Mouse (Mus musculus): Measurements from ENCODE around the gene Glipr1l1.
"Not testable (repeated sequence)": the region's sequence is repeated elsewhere in the genome, so short reads cannot be mapped to it uniquely, and the experiment has no call there.

Gene Glipr1l1

DNA sequence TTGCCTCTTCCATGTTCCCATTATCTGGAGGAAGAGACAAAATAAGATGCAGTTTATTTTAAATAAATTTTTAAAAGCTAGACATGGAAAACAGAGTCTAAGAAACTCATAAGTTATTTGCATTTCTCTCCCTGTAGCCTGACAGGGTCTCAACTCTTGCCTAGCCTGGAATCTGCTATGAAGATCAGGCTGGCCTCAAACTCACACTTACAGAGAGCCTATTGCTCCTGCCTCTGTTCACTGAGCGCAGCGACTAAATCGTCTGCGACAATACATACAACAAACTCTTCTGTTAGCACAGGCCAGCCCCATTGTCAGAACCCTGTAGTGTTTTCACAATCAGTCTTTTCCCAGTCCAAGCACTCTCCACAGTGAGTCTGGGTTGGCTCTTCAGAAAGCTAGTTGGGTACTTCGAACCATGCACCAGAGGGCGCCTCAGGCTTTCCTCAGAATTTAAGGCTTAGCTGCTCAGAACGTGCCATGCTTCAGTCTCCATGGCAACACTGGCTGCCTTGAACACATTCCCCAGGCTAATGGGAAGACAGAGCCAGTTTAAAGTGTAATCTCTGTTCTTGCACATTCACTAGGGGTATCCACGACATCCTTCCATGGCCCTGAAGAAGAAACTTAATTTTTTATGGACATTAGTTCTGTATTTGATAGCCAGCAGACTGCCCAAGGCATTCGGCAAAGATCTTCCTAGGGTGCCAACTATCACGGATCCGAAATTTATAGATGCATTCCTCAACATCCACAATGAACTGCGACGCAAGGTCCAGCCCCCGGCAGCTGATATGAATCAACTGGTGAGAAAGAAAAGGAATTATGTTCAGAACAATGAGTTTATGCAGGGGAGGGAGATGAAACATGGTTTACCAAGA lies at the start of gene Glipr1l1:
Glipr1l1 (plus strand) TSS at position 488 of the 881 bp plus-strand sequence.
- no peak for DNase-seq (ENCODE audit: low spot score)

DNA sequence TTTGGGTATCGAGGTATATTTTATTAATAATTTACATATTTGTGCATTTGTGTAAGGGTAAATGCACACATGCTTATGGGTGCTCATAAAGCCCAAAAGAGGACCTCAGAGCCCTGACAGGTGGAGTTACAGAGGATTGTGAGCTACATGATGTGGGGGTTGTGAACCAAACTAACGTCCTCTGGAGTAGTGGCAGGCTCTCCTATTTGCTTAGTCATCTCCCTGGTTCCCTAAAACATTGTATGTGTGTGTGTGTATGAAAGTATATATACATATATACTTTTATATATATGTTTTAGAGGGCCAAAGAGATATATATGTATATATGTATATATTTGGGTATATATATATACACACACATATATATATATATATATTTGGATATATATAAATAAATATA lies 36.4 kb upstream of the Glipr1l1 start:
- no peak for DNase-seq (ENCODE audit: low spot score)

DNA sequence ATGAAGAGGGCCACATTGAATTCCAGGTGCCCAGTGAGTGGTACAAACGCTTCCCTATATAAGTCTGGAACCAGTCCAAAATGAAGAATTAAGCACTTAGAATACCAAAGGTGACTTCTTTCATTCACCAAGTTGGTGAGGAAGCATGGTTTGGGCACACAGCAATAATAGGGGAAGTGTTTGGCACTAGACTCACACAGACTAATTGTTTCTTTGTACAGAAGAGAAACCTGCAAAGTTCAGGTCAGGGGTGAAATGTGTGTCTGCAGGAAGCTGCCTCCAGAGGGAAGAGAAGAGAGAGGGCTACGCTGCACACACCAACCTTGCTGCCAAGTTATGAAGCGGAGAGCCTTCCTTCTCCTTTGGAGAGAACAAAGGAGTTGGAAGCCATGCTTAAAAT lies 31.3 kb upstream of the Glipr1l1 start:
- not testable (repeated sequence) for DNase-seq (ENCODE audit: low spot score)

DNA sequence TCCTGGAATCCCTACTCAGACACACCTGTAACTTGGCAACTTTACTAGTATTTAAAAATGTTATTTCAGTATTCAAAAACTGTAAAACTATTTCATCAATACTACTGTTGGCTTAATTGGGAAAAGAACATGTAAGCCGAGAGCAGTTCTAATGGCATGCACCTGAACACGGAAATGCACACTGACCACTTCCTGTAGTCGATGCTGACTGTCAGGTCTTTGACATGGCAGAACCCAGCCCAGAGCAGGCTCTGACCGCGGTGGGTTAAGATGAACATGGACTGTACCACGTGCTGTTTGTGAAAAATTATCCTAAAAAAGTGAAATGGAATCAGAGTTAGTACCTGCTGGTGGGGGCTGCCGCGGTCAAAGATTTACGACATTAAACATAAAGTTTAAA lies 16.5 kb upstream of the Glipr1l1 start:
- DNase-seq (ENCODE audit: low spot score): not testable (repeated sequence)

DNA sequence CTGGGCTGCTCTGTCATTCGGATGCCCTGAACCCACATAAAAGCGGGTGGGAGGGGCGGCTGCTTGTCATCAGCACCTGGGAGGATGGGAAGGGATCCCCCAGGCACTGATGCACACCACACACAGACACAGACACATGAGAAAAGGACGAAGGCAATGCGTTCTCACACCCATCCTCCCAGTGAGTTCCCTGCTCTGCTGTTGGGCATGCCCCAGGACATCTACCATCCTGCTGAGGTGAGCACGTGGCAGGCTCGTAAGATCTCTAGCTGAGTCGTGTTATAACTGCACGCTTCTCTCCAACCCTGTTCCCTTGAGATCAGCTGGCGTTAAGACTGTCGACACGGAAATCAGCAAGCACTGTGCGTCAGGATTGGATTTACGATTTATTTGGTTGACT lies 15.7 kb upstream of the Glipr1l1 start:
- DNase-seq (ENCODE audit: low spot score): peak; percentile 2

DNA sequence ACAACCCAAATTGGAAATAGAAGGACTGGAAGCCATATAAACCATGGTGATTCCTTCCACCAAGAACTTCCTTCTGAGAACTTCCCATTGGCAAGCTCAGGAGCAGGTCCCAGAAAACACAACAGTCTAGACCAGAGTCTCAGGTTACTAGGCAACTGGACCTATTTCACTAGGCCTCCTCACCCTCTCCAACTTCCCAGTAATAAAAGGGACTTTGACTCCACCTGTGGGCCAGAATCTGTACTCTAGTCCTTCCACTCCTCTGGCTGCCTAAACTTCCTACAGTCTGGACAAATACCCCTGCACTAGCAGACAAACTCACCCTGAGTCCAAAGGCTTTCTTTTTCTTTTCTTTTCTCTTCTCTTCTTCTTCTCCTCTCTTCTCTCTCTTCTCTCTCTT lies 8.8 kb upstream of the Glipr1l1 start:
- no peak for DNase-seq (ENCODE audit: low spot score)

DNA sequence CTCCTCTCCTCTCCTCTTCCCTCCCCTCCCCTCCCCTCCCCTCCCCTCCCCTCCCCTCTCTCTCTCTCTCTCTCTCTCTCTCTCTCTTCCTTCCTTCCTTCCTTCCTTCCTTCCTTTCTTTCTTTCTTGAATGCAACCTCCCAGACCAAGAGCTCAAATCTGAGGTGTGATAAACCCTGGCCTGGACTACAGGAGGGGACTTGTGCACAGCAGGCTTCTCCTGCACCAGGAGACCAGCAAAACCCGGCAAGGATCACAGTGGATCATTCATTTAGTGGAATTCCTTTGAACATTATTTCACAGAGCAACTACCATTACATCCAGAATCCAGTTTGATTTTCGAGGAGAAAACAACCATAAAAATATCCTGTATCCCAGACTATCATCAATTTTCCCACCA lies 8.0 kb upstream of the Glipr1l1 start:
- not testable (repeated sequence) for DNase-seq (ENCODE audit: low spot score)

DNA sequence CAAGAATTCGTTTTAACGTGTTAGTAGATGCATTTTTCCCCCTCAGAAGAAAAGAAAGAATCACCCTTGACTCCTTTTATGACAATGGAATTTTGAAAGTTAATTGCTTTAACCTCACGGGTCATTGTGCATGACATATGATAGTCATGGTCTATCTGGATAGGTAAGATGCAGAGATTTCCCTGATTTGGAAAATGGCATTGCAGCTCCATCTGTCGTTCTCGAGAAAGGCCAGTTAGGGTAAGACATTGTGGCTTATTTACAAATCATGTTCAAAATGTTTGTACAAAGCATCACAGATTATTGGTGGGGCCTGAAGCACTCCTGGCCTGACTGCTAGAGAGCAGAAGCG lies 570 bp downstream of the Glipr1l1 start:
- not testable (repeated sequence) for DNase-seq (ENCODE audit: low spot score)

DNA sequence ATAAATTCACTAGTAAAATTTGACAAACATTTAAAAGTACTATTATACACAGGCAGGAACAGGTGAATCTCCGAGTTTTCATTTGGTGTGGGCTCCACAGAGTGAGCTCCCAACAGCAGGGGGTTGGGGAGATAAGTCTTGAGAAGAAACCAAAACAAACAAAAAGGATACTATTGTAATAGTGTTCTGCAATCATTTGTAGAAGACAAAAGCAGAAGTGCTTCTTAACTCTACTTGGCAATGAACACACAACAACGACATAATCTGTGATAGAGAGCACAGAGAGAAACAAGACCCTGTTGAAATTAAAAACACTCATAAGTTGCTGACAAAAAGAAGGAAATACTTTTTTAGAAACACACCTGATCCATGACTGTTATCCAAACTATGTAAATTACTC lies 20.1 kb downstream of the Glipr1l1 start:
- DNase-seq (ENCODE audit: low spot score): no peak

DNA sequence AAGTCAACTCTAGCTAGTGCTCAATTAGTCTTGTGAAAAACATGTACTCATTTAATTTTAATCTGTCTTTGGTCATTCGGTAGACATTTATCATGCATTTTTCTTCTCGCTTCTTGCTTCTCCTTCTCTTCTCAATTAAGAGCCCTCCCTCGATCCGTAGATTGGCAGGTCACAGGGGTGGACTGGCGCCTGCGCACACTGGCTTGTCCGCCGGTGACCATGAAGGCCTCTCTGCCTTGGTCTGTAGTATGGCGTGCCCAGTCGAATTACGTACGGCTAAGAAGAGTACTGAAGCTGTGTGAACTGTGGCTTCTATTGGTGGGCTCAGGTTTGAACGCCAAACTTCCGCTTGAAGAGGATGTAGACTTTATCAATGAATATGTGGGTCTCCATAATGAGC lies 23.2 kb downstream of the Glipr1l1 start, which contains the start of gene Glipr1l2:
Glipr1l2 (plus strand) TSS at position 198 of the 400 bp plus-strand sequence.
- no peak for DNase-seq (ENCODE audit: low spot score)

DNA sequence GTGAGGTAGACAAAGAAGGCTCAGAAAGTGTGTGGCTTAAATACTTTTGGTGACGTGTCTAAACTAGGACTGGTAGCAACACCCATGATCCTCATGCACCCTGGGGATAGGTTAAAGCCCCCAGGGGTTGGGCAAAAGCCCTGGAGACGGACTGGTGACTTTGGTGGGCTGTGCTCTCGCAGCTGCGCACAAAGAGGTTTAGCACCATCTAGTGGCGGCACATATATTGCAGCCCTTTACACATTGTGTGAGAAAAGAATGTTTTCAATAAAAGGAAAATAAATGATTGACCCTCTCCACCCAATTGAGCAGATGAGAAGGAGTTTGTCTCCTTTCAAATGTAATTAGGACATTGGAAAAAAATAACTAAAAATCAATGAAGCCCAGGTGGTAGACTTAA lies 45.8 kb downstream of the Glipr1l1 start:
- peak; percentile 58 for DNase-seq (ENCODE audit: low spot score)

DNA sequence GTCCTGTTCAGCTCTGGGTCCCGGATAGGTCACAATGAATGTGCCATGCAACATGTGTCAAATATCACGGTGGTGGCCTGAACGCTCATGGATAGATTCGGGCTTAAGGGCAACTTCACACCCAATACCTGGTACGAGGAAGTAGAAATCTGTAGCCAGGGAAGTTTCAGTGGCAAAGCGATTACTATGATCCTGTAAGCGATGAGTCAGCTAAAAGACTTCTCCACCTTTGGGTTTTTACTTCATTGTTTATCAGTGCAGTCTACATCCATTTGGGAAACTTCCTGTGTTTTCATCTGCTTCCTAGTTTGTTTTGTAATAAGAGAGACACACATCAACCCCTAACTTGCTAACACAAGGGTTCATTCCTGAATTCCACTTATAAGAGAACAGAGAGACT lies 50.4 kb downstream of the Glipr1l1 start:
- no peak for DNase-seq (ENCODE audit: low spot score)

DNA sequence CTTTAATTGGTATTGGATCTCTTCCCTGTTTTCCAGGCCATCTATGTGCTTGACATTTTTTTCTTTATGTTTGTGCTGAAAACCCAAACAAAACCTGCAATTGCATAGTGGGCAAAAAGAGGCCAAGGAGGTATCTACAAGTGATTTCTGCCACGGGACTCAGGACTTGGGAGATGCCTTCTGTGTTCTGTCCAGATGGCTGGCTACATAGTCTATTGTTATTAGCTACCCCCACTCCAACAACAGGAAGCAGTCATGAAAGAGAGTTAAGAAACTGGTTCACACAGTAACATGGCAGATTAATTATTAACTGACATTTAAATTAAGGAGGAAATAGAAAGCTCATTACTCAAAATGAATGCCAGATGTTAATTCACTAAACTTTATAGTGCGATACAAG lies 65.1 kb downstream of the Glipr1l1 start:
- not testable (repeated sequence) for DNase-seq (ENCODE audit: low spot score)

DNA sequence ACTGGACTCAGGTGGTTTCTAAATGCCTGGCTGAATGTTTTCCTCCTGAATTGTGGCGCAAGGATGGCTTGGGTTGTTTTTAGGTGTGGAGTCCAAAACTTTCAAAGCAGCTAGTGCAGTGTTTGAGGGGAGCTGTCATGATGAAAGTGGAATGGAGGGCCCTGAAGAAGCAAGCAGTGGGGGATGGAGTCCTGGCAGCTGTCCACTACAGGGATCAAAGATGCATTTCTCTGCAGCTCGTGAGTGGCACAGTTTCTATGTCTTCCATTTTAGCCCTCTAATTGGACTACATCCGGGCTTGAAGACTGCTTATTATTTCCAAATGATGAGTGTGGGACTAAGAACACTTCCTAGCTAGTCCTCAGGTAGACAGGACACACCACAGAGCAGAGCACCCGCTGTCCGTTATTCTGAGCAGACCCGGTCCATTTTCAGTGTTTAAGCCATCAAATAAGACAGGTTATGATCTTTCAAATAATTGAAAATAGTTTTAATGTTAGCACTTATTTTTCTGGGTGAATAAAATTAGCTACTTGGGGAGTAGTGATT lies 67.8 kb downstream of the Glipr1l1 start:
- DNase-seq (ENCODE audit: low spot score): not testable (repeated sequence)

All from T-cell, adult 2 months (primary cell).